Mouse (Mus musculus) gastrocnemius, adult 2 months (tissue): Measurements from ENCODE around the gene Dpy19l1. TPM values are rescaled to one million over a fixed set of nuclear protein-coding genes. Genes with fewer than 3 reads are reported as not detected.

Experiments used
- DNase-seq: peaks from one replicate; pipeline ENCODE4 v3.0.0; 2022
- H3K27ac ChIP-seq: fragments of 200-600 bp; 2 replicates; pipeline ENCODE4 v1.8.1; 2022; ENCODE audit warnings: mild to moderate bottlenecking
- H3K4me3 ChIP-seq: fragments of 200-600 bp; 2 replicates; pipeline ENCODE4 v1.8.1; 2022; ENCODE audit warnings: mild to moderate bottlenecking, moderate library complexity
- CTCF ChIP-seq: fragments of 200-600 bp; IDR thresholded peaks from 2 replicates; pipeline ENCODE4 v1.8.1; 2022; ENCODE audit warnings: antibody characterized with exemption, mild to moderate bottlenecking, moderate library complexity
- intact Hi-C: fragments of 180-260 bp; cut with DNase I; formaldehyde crosslinking; loops from one replicate; pipeline ENCODE4 v1.15.1; 2025
- total RNA-seq, 2 experiments: library from RNA; stranded (reverse); gene quantifications; 2 replicates each; pipeline ENCODE4 v1.2.3; 2021

Gene Dpy19l1
- total RNA-seq, 2 experiments from 2014 or later: 3.6 to 5.7 TPM

- Histone ChIP-seq H3K4me3 (peak overlapping the region; percentile 87), H3K27ac (peak overlapping the region; percentile 88)
- no peak for DNase-seq
- intact Hi-C loops: loop anchor here (10.0 kb wide), 1 partner anchor 919 kb away; no protein-coding TSS in a partner anchor
- TF ChIP-seq CTCF: no peak
These were observed 899 bp upstream of the Dpy19l1 start for GRCm38 (mm10) chr9:24503858-24504219.

DNA sequence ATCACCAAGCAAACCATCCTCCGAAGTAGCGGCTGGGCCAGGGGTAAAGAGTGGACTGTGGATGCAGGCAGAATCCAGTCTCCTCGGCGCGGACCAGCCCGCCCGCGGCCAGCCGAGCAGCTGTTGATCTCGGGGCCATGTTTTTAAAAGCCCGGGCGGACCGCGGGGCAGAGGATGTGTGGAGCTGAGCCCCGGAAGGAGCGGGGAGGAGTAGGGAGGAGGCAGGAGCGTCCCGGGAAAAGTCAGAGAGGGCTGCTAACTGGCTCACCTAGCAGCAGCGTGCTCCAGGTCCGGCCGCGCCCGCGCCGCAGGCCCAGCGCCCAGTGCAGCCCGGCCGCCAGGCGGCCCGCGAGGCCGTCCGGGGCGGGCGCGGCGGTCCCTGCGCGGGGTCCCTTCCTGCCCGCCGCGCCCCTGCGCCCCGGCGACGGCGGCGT is 352 bp downstream of the Dpy19l1 start:
- TF ChIP-seq CTCF: no peak
- peak; percentile 70 for DNase-seq
- intact Hi-C loops: loop anchor here (10.0 kb wide), 1 partner anchor 918 kb away; no protein-coding TSS in a partner anchor
- peak overlapping the region; percentile 86 for H3K27ac ChIP-seq
- H3K4me3 ChIP-seq: peak overlapping the region; percentile 87

- H3K4me3 ChIP-seq: no peak overlapping the region; the same call in 1 of the 2 replicates
These were observed 1.3 kb downstream of the Dpy19l1 start for GRCm38 (mm10) chr9:24501618-24502017.

DNA sequence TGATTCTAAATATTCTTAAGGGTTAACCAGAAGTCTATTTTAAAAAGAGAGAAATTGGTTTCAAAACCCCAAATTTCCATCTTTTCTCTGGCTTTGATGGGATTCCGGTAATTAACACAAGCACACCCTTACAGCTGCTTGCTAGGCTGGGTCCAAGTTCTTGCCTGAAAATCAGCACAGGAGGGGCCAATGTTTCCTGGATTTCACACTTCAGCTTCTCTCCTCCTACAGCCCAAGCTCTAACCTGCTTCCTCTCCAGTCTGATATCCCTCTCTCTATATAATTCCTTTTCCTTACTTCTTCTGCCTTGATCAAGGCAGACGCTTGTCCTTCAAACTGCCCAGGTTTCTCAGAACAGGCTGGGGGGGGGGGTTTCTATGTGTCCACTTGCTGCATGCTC is 6.7 kb downstream of the Dpy19l1 start:
- no peak overlapping the region for H3K27ac ChIP-seq
- no peak for DNase-seq
- H3K4me3 ChIP-seq: no peak overlapping the region
- TF ChIP-seq CTCF: no peak
- intact Hi-C loops: no loop called here

More at GRCm38 (mm10) chr9:24501618-24502017, 1.3 kb downstream of the Dpy19l1 start:
- no peak for TF ChIP-seq CTCF
- intact Hi-C loops: loop anchor here (10.0 kb wide), 1 partner anchor 917 kb away; no protein-coding TSS in a partner anchor
- H3K27ac ChIP-seq: no peak overlapping the region
- no peak for DNase-seq

DNA sequence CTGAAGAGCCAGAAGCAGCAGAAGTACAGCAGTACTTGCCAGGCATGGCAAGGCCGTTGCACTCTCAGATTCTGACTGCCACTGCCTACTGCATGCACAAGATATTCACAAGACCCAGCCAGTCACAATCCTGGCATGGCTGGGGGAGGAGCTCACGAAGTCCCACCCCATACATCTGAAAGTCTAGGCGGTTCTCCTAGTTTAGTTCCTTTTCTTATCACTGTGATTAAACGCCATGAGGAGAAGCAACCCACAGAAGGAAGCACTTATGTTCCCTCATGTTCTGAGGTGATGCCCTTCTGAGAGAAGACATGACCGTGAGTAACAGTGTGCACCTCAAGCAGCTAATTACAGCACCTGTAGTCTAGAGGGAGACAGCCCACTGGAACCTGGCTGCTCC is 12.4 kb downstream of the Dpy19l1 start:
- TF ChIP-seq CTCF: no peak
- no peak for DNase-seq
- H3K27ac ChIP-seq: no peak overlapping the region
- intact Hi-C loops: no loop called here
- H3K4me3 ChIP-seq: no peak overlapping the region

DNA sequence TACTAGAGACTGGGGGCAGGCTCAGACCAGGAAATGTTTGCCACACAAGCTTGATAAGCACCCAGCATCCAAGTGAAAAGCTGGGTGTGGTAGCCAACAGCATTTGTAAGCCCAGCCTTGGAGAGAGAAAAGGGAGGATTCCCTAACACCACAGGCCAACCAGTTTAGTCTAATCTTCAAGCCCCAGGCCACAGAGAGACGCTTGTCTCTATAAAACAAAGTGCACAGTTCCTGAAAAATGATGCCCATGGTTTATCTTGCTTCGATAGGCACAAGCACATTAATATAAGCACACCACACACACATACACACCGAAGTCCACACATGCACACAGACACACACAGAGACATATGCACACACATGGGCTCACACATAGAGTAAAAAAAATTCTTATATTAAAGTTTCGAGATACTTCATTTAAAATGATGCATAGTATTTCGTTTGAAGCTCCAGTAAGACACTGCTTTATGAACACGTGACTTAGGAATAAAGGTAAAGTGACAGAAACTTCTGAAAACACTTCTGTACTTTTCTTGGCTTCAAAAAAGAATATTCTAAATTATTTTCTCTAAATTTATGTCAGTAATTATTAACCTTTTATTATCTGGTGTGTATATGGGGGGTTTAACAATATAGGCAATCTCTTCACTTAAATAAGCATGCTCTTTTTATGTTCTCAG is 14.4 kb downstream of the Dpy19l1 start:
- no peak for TF ChIP-seq CTCF
- intact Hi-C loops: no loop called here
- no peak overlapping the region for H3K27ac ChIP-seq
- no peak overlapping the region for H3K4me3 ChIP-seq
- DNase-seq: no peak

DNA sequence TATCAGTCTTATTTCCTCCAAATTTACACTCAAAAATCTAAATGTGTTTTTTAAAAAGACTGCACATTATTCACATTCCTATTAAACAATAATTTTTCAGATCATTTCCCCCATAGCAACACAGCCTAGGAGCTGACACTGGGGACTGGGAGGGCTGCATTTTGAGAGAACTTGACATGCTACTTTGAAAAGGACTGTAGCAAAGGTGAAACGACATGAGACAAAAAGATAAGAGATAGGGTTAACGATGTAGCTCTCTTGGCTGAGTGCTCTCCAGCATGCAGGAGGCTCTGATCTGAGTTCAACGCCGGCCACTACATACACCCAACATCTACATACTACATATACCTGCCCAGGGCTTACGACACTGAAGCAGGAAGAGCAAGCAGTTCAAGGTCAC is 20.6 kb downstream of the Dpy19l1 start:
- intact Hi-C loops: no loop called here
- DNase-seq: no peak
- Histone ChIP-seq H3K4me3 (no peak overlapping the region), H3K27ac (no peak overlapping the region)
- no peak for TF ChIP-seq CTCF

- intact Hi-C loops: no loop called here
- no peak for TF ChIP-seq CTCF
- H3K27ac ChIP-seq: no peak overlapping the region
- no peak overlapping the region for H3K4me3 ChIP-seq
- no peak for DNase-seq
These were observed 25.7 kb downstream of the Dpy19l1 start for GRCm38 (mm10) chr9:24477251-24477650.

DNA sequence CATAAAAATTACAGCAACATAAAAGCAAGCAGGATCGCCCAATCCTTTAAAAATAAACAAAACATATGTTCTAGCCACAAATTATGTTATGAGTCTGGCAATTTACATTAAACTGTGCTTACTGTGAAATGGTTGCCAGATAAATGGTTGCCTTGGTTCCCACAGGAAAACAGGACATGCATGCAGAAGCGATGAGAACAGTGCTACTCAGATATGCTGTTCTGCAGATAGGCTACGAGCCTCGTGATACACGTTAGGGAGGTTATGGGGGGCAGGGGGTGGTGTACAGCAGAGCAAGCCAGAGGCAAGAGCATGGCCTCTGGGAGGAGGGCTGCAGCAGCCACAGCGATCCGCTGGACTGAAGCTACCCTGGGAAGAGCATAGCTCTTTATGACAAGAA is 29.1 kb downstream of the Dpy19l1 start:
- intact Hi-C loops: no loop called here
- H3K27ac ChIP-seq: no peak overlapping the region
- DNase-seq: no peak
- no peak for TF ChIP-seq CTCF
- H3K4me3 ChIP-seq: no peak overlapping the region

DNA sequence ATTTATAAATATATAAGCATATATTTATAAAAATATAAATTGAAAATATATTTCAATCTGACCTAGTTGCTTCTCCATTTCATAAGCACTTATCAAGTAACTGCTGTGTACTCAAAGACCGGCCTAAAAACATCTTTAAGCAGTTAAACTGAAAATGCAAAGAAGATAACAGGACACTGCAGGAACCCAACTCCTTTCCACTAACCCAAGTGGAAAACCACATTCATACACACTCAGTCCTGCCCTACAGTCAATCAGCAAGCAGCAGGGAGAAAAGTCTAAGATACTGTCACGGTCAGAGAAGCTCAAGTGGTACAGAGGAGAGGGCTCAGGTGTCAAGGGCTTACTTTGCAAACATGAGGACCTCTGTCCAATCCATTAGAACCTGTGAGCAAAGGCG is 30.4 kb downstream of the Dpy19l1 start:
- Histone ChIP-seq H3K4me3 (no peak overlapping the region), H3K27ac (no peak overlapping the region)
- no peak for TF ChIP-seq CTCF
- no peak for DNase-seq
- intact Hi-C loops: no loop called here

DNA sequence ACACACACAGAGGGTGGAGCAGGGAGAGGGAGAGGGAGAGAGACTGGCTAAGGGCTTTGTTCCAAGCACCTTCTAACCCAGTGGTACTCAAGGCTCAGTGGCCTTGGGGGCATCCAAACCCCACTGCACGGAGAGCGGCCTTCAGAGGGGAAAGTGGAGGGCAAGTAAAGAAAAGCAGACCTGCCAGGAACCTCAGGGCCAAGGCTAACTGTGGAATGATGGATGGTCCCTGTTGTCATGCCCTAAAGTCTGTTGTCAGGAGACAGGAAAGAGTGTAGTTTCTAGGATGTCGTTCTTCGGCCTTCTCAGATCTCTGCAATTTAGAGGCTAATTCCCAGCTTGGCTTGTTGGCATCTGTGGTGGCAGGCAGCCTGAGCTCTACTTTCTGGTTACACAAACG is 32.8 kb downstream of the Dpy19l1 start:
- intact Hi-C loops: no loop called here
- Histone ChIP-seq H3K4me3 (no peak overlapping the region), H3K27ac (no peak overlapping the region)
- no peak for DNase-seq
- no peak for TF ChIP-seq CTCF

GRCm38 (mm10) chr9:24467186-24467585 is 35.8 kb downstream of the Dpy19l1 start:
- intact Hi-C loops: no loop called here
- no peak for TF ChIP-seq CTCF
- no peak overlapping the region for H3K4me3 ChIP-seq

GRCm38 (mm10) chr9:24466649-24467048 is 36.3 kb downstream of the Dpy19l1 start:
- DNase-seq: no peak
- no peak for TF ChIP-seq CTCF
- no peak overlapping the region for H3K27ac ChIP-seq
- H3K4me3 ChIP-seq: no peak overlapping the region
- intact Hi-C loops: no loop called here

More at GRCm38 (mm10) chr9:24467186-24467585, 35.8 kb downstream of the Dpy19l1 start:
- no peak overlapping the region for H3K27ac ChIP-seq
- DNase-seq: no peak

DNA sequence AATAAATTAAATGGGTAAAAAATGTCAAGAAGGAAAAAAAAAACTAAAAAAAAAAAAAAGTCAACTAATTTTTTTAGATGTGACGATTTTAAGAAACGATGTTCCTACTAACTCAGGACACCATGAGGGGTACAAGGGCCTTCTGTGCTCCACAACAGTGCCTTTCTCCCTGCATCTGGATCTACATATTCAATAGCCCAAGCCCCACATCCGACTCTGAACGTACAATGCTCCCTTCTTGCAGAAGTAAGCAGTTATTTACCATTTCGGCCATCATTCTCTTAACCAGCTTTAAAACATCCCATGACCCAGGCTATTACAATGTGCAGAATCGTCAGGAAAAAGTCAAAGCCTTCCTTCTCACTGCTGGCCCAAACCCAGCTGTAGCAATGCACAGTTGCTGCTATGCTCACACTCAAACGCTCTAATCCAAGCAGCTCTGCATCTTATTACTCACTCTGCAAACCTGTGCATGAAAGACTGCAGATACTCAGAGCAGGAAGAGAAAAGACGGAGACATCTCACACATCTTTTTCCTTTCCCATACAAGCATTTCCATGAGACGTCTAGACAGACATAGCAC is 41.5 kb downstream of the Dpy19l1 start:
- H3K4me3 ChIP-seq: no peak overlapping the region
- intact Hi-C loops: no loop called here
- no peak for DNase-seq
- no peak overlapping the region for H3K27ac ChIP-seq
- no peak for TF ChIP-seq CTCF
